Mouse (Mus musculus) heart, postnatal 0 days (tissue): ENCODE measurements around the gene Magi1. TPM values are rescaled to one million over a fixed set of nuclear protein-coding genes. Genes with fewer than 3 reads are reported as not detected.
A peak's percentile ranks its signal among the peaks of the same experiment; 100 is the strongest.

Source experiments
- ATAC-seq: fragments of 200-750 bp; cut with Nextera tagmentation; 2 replicates; pipeline ENCODE4 v1.8.0; 2017; ENCODE audit warnings: low read depth, moderate number of reproducible peaks, moderate library complexity; ENCODE audit not compliant: insufficient read depth
- DNase-seq: peaks from one replicate; pipeline ENCODE4 v3.0.0-alpha.2; 2016; ENCODE audit warnings: low spot score
- H3K27ac ChIP-seq: fragments of 300-500 bp; sonication (generic); 2 replicates; pipeline ENCODE4 v1.5.1; 2014; ENCODE audit warnings: low read depth, mild to moderate bottlenecking
- H3K27me3 ChIP-seq: fragments of 300-500 bp; sonication (generic); 2 replicates; pipeline ENCODE4 v1.6.1; 2014; ENCODE audit warnings: low read length, mixed read lengths; ENCODE audit not compliant: control insufficient read depth, insufficient read depth
- H3K36me3 ChIP-seq: fragments of 300-500 bp; sonication (generic); replicated peaks from 2 replicates; pipeline ENCODE4 v1.6.1; 2014; ENCODE audit warnings: low read length, mixed read lengths; ENCODE audit not compliant: control insufficient read depth, insufficient read depth
- H3K4me1 ChIP-seq: fragments of 300-500 bp; sonication (generic); 2 replicates; pipeline ENCODE4 v1.6.1; 2014; ENCODE audit warnings: antibody characterized with exemption; ENCODE audit not compliant: control insufficient read depth, insufficient read depth
- H3K4me2 ChIP-seq: fragments of 300-500 bp; sonication (generic); 2 replicates; pipeline ENCODE4 v1.6.1; 2014; ENCODE audit warnings: low read depth, mild to moderate bottlenecking, low read length, moderate library complexity
- H3K4me3 ChIP-seq: fragments of 300-500 bp; sonication (generic); 2 replicates; pipeline ENCODE4 v1.5.1; 2014; ENCODE audit warnings: low read depth, low read length
- H3K9ac ChIP-seq: fragments of 300-500 bp; sonication (generic); replicated peaks from 2 replicates; pipeline ENCODE4 v1.6.1; 2014; ENCODE audit warnings: low read depth, low read length, mixed read lengths
- H3K9me3 ChIP-seq: fragments of 300-500 bp; sonication (generic); replicated peaks from 2 replicates; pipeline ENCODE4 v1.6.1; 2016; ENCODE audit warnings: low read length; ENCODE audit not compliant: control insufficient read depth
- CTCF ChIP-seq: IDR thresholded peaks from 2 replicates; pipeline ENCODE4 v1.5.1; 2016; ENCODE audit warnings: antibody characterized with exemption, control low read depth, low read depth
- EP300 ChIP-seq: IDR thresholded peaks from 2 replicates; pipeline ENCODE4 v1.6.1; 2016; ENCODE audit warnings: antibody characterized with exemption, low read depth
- WGBS: fragments of 180-500 bp; shearing (Covaris S2); extraction: QIAGEN DNeasy Blood & Tissue Kit; methylation state at CpG from one replicate; pipeline ENCODE4 v1.1.7; 2014; 5-methylcytosine and 5-hydroxymethylcytosine counted together
- polyA plus RNA-seq: library from polyadenylated mRNA; unstranded; fragments of >200 nt; fragmentation: Nextera tagmentation; extraction: Ambion mirVana; gene quantifications from 2 replicates; pipeline ENCODE4 v1.2.1, GENCODE M21; 2015
- total RNA-seq: library from RNA; depleted of rRNA; stranded (reverse); fragments of >200 nt; gene quantifications from 2 replicates; pipeline ENCODE4 v1.2.3, GENCODE M21; 2014; ENCODE audit warnings: low replicate concordance

The Magi1 gene
- total and polyA plus RNA-seq, 2 experiments from 2014 or later, result 4.6 to 15.3 TPM

- H3K27ac ChIP-seq, result no peak overlapping the region
- H3K4me1 ChIP-seq, result peaks cover 41% of the 10 kb centered on the region
- DNase-seq (no peak), ATAC-seq (no peak)
- H3K4me2 ChIP-seq, result no peak overlapping the region
- no peaks in the 10 kb centered on the region for H3K9me3 ChIP-seq
- H3K9ac ChIP-seq, result no peak overlapping the region
- no peak for TF ChIP-seq CTCF
- TF ChIP-seq EP300, result no peak
- H3K27me3 ChIP-seq, result no peaks in the 10 kb centered on the region
- H3K4me3 ChIP-seq, result no peak overlapping the region
- 84% methylated on average over 12 of the region's 12 CpGs for WGBS
- no peaks in the 10 kb centered on the region for H3K36me3 ChIP-seq
These were observed 26.5 kb downstream of the Magi1 start for GRCm38 (mm10) chr6:94256982-94257830.

- H3K27me3 ChIP-seq, result no peaks in the 10 kb centered on the region
- no peaks in the 10 kb centered on the region for H3K36me3 ChIP-seq
- H3K4me2 ChIP-seq, result no peak overlapping the region
- TF ChIP-seq EP300 (no peak), CTCF (no peak)
- ATAC-seq (peak; percentile 74), DNase-seq (peak; percentile 46)
- no peak overlapping the region for H3K4me3 ChIP-seq
- H3K27ac ChIP-seq, result peak overlapping the region; percentile 44
- H3K4me1 ChIP-seq, result peaks cover 63% of the 10 kb centered on the region
- H3K9ac ChIP-seq, result no peak overlapping the region
- 42% methylated on average over 8 of the region's 8 CpGs for WGBS
- H3K9me3 ChIP-seq, result no peaks in the 10 kb centered on the region
These were observed 29.8 kb downstream of the Magi1 start for GRCm38 (mm10) chr6:94253943-94254342.

GRCm38 (mm10) chr6:94251358-94251945, 32.3 kb downstream of the Magi1 start:
- Histone ChIP-seq H3K27ac (0 out of 2 replicates have a peak overlapping the region, but pooled peaks have one; percentile 11), H3K9ac (0 out of 2 replicates have a peak overlapping the region, but pooled peaks have one; percentile 13), H3K4me3 (no peak overlapping the region), H3K4me2 (no peak overlapping the region), H3K4me1 (peaks cover 43% of the 10 kb centered on the region), H3K27me3 (no peaks in the 10 kb centered on the region), H3K9me3 (no peaks in the 10 kb centered on the region), H3K36me3 (no peaks in the 10 kb centered on the region)
- 0 out of 2 replicates have a peak, but pooled peaks have one; percentile 47 for ATAC-seq
- DNase-seq, result no peak
- 60% methylated on average over 8 of the region's 8 CpGs for WGBS
- TF ChIP-seq CTCF (no peak), EP300 (no peak)

- no peak overlapping the region for H3K4me3 ChIP-seq
- ATAC-seq (no peak), DNase-seq (no peak)
- 66% methylated on average over 9 of the region's 9 CpGs for WGBS
- no peak overlapping the region for H3K9ac ChIP-seq
- no peak overlapping the region for H3K27ac ChIP-seq
- peaks cover 32% of the 10 kb centered on the region for H3K4me1 ChIP-seq
- no peaks in the 10 kb centered on the region for H3K27me3 ChIP-seq
- H3K9me3 ChIP-seq, result no peaks in the 10 kb centered on the region
- H3K4me2 ChIP-seq, result no peak overlapping the region
- no peaks in the 10 kb centered on the region for H3K36me3 ChIP-seq
- TF ChIP-seq CTCF, result no peak
- no peak for TF ChIP-seq EP300
These were observed 34.4 kb downstream of the Magi1 start for GRCm38 (mm10) chr6:94249286-94249790.

GRCm38 (mm10) chr6:94241251-94241650, 42.5 kb downstream of the Magi1 start:
- 0 out of 2 replicates have a peak overlapping the region, but pooled peaks have one; percentile 1 for H3K9ac ChIP-seq
- no peak for TF ChIP-seq CTCF
- TF ChIP-seq EP300, result peak; percentile 54; the same call in 1 of the 2 replicates
- no peaks in the 10 kb centered on the region for H3K27me3 ChIP-seq
- no peak overlapping the region for H3K4me3 ChIP-seq
- WGBS, result 13% methylated on average over 6 of the region's 6 CpGs
- ATAC-seq (peak; percentile 85), DNase-seq (peak; percentile 83)
- H3K4me2 ChIP-seq, result peak overlapping the region; percentile 27
- no peaks in the 10 kb centered on the region for H3K9me3 ChIP-seq
- peak overlapping the region; percentile 85 for H3K27ac ChIP-seq
- peaks cover 64% of the 10 kb centered on the region for H3K4me1 ChIP-seq
- no peaks in the 10 kb centered on the region for H3K36me3 ChIP-seq
